Mouse (Mus musculus): ENCODE measurements at regions not wholly inside any gene's neighbourhood (a gene's known extent, or its start where the extent isn't known, plus 50 kb on each side); places are given as distances from the start of the nearest gene placed in this dataset.
"Not testable (repeated sequence)": the region's sequence is repeated elsewhere in the genome, so short reads cannot be mapped to it uniquely, and the experiment has no call there.

- no peak for DNase-seq
Observed at GRCm38 (mm10) chr12:39724172-39724571, 313.7 kb downstream of the Arl4a start.

- DNase-seq, result no peak
Observed at GRCm38 (mm10) chr12:39715120-39715519, 322.7 kb downstream of the Arl4a start.

DNA sequence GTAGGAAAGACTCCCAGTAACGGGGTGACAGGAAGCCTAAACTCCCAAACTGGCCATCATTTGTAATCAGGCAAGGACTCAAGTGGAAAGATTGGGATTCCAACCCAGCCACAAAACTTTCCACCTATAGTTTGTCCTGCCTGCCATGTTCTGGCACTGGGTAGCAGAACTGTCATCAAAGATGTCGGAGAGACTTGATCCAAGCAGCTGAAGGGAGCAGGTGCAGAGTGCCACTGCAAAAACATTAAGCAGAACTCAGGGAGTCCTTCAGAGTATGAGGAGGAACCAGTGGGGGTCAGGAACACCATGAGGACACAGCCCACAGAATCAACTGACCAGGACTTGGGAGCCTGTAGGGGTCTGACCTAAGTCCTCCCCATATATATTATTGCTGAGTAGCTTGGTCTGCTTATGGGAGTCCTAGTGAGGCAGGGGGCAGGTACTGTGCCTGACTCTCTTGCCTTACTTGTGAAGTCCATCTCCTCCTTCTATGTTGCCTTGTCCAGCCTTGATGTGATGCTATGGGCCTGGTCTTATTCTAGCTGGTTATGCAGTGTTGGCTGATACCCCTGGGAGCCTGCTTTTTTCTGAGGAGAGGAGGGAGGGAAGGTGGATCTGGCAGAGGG is 323.5 kb downstream of the Arl4a start:
- DNase-seq, result no peak

DNA sequence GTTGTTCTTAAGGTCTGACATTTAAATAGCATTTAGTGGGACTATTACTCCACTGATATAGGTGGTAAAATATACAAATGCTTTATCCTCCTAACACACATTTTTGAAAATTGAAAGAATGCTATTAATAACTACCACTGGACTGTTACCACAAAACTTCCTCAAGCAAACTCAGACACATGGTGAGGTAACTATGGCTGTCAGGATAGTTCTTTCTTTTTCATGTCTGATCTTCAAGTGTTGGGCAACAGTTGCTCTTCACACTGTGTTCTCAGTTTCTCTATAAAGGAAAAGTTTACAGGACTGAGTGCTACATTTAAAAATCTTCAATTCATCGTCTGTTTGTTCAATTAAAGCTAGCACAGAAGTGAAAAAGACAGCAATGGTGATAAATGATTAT is 326.0 kb downstream of the Arl4a start:
- no peak for DNase-seq

DNA sequence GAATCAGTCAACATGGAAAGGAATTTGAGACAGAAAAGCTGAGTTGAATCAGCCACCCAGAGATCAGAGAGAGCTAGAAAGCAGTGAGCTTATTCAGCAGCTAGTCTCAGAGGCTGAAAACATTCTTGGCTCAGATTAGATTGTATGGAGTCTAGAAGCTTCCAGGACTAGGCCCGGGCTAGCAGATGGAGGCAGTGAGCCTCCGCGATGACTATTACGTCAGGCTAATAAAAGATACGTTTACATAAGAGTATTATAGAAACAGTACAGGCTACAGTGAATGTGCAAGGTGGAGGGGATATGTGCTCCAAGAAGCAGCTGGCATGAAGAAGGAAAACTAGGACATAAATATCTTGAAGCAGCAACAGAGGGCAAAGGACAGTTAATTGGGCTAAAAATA is 328.0 kb downstream of the Arl4a start:
- no peak for DNase-seq

DNA sequence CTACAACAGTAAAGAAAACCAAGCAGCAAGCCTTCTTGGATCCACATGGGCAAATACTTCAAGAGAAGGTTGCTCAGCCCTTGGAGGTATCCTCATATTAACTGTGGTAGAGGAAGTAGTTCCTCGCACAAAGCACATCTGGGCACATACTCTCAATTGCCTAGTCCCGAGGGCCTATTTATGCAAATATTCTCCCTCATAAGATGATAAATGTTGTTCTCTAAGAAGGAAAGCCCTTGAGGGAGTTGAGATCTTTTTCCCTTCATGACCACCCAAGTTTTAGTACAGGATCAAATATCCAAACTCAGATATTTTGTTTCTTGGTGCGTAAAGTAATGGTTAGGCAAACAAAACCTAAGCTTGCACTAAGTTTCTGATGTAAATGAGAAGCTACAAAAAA is 340.6 kb downstream of the Arl4a start:
- DNase-seq, result no peak

- DNase-seq, result no peak
Observed at GRCm38 (mm10) chr12:39695322-39695721, 342.5 kb downstream of the Arl4a start.

- no peak for DNase-seq
Observed at GRCm38 (mm10) chr12:39692043-39692442, 345.8 kb downstream of the Arl4a start.

DNA sequence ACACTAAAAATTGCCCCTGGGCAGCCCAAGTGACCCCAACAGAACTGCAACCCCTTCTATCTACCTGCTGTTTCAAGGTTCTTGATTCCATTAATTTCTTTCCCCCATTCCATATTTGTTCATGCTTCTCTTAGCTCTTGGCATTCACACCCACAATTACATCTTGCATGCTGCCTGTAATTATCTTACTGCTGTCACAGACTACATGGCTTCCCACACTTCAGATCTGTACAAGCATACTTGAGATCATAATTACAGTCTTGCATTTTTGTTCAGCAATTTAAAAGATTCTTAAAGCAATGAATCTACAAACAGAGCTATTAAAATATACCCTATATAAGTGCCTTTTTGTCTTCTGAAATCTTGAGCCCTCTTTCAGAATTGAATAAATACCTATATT is 352.4 kb downstream of the Arl4a start:
- DNase-seq, result no peak

DNA sequence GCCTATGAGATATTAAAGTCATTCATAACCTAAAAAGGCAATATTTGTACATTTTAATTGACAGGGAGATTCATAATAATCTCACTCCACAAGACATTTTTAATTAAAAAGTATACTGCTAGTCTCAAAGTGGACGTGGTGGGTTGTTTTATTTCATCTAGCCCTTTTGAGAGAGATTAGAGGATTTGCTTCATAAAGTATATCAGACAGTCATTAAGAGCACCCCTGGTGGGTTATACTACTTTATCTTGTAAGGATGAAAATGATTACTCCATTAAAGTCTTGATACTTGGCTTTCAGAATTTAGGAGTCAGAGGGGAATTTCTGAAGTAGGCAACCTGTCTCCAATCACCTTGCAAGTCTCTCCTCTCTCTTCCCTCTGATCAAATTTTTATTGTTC is 355.7 kb downstream of the Arl4a start:
- no peak for DNase-seq

- DNase-seq, result no peak
Observed at GRCm38 (mm10) chr12:39675608-39676007, 362.2 kb downstream of the Arl4a start.

DNA sequence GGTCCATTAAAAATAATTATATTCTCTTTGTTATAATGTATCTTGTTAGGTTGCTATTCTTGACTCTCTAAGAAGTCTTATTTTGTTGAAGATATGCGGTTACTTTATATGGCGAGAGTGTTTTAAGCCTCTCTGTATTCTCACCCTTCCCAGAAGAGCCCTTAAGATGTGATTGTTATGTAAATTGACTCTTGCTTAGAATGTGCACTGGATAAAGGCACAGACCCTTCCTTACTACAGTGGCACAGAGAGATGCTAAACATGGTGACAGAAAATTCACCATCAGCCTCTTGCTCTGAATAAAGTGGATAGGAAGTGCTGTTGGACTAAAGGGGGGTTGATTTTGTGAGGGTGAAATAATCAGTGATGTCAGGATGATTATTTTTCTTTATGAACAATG is 370.1 kb downstream of the Arl4a start:
- no peak for DNase-seq

DNA sequence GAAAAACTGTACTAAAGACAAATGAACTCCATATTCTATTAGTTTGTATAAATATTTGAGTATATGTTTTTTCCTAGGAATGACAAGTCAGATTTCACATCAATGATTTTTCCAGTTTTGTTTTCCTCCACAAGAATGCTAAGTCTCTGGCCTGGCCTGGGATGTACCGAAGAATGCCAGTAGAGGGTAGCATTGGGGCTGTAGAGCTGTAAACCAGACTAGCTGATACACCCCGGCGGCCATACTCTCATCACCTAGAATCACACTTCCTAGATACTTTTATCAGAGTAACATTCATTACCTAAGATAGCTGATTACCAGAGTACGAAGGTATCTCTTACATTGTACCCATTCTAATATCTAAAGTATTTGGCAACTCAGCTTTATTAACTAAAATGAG is 372.4 kb downstream of the Arl4a start:
- peak; percentile 58 for DNase-seq

GRCm38 (mm10) chr12:39660420-39660819 is 377.4 kb downstream of the Arl4a start:
- no peak for DNase-seq

- DNase-seq, result no peak
Observed at GRCm38 (mm10) chr12:39656606-39657005, 381.2 kb downstream of the Arl4a start.

- DNase-seq, result no peak
Observed at GRCm38 (mm10) chr12:39648952-39649351, 388.9 kb downstream of the Arl4a start.

GRCm38 (mm10) chr12:39646556-39646955 is 391.3 kb downstream of the Arl4a start:
- no peak for DNase-seq

DNA sequence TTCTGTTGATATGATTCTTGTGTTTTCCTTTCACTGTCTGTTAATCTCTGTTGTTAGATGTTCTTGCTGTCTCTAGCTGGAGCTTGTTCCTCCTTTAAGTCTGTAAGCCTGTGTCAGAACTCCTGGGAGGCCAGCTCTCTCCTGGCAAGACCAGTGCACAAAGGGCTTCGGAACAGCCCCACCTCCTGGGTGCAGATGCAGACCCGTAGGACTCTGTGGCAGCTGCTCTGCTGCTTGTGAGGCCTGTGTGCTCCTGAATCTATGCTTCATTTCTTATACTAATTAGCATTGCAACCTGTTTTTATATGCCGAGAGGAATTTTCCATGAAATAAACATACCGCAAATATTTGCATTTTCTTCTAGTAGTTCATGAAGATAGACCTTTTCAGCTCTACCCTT is 392.2 kb downstream of the Arl4a start:
- no peak for DNase-seq

- DNase-seq, result no peak
Observed at GRCm38 (mm10) chr12:39639246-39639645, 398.6 kb downstream of the Arl4a start.

- no peak for DNase-seq
Observed at GRCm38 (mm10) chr12:39634337-39634736, 403.5 kb downstream of the Arl4a start.

GRCm38 (mm10) chr12:39621266-39621665 is 416.6 kb downstream of the Arl4a start:
- no peak for DNase-seq

DNA sequence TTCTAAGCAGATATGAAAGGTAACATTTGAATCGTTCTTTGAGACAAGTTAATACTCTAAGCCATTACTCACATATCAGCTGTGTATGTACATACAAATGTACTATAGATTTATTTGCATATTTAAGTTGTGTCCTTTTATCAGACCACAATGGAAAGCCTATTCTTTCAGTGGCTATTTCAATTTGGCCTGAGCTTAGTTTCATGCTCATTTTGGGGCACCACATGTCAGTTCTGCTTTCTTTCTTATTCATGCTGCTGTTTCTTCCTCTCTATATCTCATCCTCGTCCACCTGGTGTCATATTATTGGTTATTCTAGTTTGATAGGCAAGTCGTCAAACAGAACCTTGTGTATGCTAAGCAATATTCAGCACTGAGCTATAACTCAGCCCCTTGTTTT is 432.5 kb downstream of the Arl4a start:
- DNase-seq, result no peak

GRCm38 (mm10) chr12:39604723-39605122 is 433.1 kb downstream of the Arl4a start:
- DNase-seq, result no peak

GRCm38 (mm10) chr12:39594726-39595125 is 443.1 kb downstream of the Arl4a start:
- no peak for DNase-seq

DNA sequence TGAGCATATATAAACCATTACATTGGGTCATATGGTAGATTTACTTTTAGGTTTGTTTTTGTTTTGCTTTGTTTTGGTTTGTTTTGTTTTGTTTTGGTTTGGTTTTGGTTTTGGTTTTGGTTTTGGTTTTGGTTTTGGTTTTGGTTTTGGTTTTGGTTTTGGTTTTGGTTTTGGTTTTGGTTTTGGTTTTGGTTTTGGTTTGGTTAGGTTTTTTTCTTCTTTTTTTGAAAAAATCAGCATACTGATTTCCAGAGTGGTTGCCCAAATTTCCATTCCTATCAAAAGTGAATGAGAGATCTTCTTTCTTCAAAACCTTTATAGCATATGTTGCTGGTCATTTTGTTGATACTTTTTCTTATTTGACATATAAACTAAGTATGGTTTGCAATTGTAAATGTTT is 444.0 kb downstream of the Arl4a start:
- not testable (repeated sequence) for DNase-seq

Measured in adrenal gland, postnatal 25 days (tissue).